Mouse (Mus musculus) midbrain, embryonic 11.5 days (tissue): ENCODE results near the gene Sp8. TPM values are rescaled to one million over a fixed set of nuclear protein-coding genes. Genes with fewer than 3 reads are reported as not detected.
A peak's percentile ranks its signal among the peaks of the same experiment; 100 is the strongest.

Source experiments
- ATAC-seq: fragments of 200-750 bp; cut with Nextera tagmentation; 2 replicates; pipeline ENCODE4 v1.8.0; 2017; ENCODE audit warnings: moderate TSS enrichment, moderate library complexity; ENCODE audit not compliant: low FRiP score
- DNase-seq: peaks from one replicate; pipeline ENCODE4 v3.0.0; 2015; ENCODE audit warnings: low spot score; ENCODE audit errors: missing footprints
- H3K27ac ChIP-seq: fragments of 300-500 bp; sonication (generic); 2 replicates; pipeline ENCODE4 v1.5.1; 2014; ENCODE audit warnings: low read depth, low read length
- H3K27me3 ChIP-seq: fragments of 300-500 bp; sonication (generic); 2 replicates; pipeline ENCODE4 v1.6.1; 2014; ENCODE audit warnings: mild to moderate bottlenecking, low read length, moderate library complexity, mixed read lengths; ENCODE audit not compliant: control insufficient read depth, insufficient read depth
- H3K36me3 ChIP-seq: fragments of 300-500 bp; sonication (generic); 2 replicates; pipeline ENCODE4 v1.6.1; 2014; ENCODE audit warnings: mild to moderate bottlenecking, low read length, moderate library complexity, mixed read lengths; ENCODE audit not compliant: control insufficient read depth, insufficient read depth
- H3K4me1 ChIP-seq: fragments of 300-500 bp; sonication (generic); 2 replicates; pipeline ENCODE4 v1.6.1; 2014; ENCODE audit warnings: low read length; ENCODE audit not compliant: control insufficient read depth, insufficient read depth
- H3K4me2 ChIP-seq: fragments of 300-500 bp; sonication (generic); 2 replicates; pipeline ENCODE4 v1.6.1; 2014; ENCODE audit warnings: mild to moderate bottlenecking, moderate library complexity
- H3K4me3 ChIP-seq: fragments of 300-500 bp; sonication (generic); 2 replicates; pipeline ENCODE4 v1.5.1; 2014; ENCODE audit warnings: low read depth, low read length
- H3K9ac ChIP-seq: fragments of 300-500 bp; sonication (generic); 2 replicates; pipeline ENCODE4 v1.6.1; 2014; ENCODE audit warnings: low read length
- H3K9me3 ChIP-seq: fragments of 300-500 bp; sonication (generic); 2 replicates; pipeline ENCODE4 v1.6.1; 2016; ENCODE audit warnings: low read length; ENCODE audit not compliant: control insufficient read depth
- WGBS: fragments of 180-500 bp; shearing (Covaris S2); extraction: QIAGEN DNeasy Blood & Tissue Kit; methylation state at CpG from one replicate; pipeline ENCODE4 v1.1.7; 2014; 5-methylcytosine and 5-hydroxymethylcytosine counted together
- polyA plus RNA-seq: library from polyadenylated mRNA; unstranded; fragments of >200 nt; fragmentation: Nextera tagmentation; extraction: Ambion mirVana; gene quantifications from 2 replicates; pipeline ENCODE4 v1.2.1, GENCODE M21; 2014

Sp8 gene
- polyA plus RNA-seq, 1 experiment from 2014 or later = 8.7 TPM

DNA sequence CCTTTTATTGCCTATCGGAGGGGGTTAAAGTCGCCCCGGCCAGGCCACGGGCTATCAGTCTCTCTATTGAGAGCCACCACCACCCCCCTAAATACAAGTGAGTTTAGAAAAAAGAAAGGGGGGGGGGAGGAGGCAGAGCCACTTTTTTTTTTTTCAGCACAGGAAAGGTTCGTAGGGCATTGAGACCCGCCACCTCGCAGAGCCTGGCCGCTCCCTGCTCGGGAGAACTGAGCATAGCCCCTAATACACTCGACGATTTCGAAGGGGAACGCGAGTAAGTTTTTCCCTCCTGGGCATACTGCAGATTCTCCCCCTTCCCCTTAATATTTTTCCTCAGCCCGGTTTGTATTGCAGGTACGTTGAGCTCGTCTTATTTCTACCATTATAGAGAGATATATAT, 1.3 kb downstream of the Sp8 start:
- H3K4me1 ChIP-seq = peaks cover 22% of the 10 kb centered on the region
- ATAC-seq = peak; percentile 17; the same call in 1 of the 2 replicates
- DNase-seq = no peak

GRCm38 (mm10) chr12:118847861-118848495, 1.8 kb downstream of the Sp8 start:
- DNase-seq (peak; percentile 97), ATAC-seq (peak; percentile 25)
- Histone ChIP-seq H3K4me3 (peak overlapping the region; percentile 50), H3K36me3 (no peaks in the 10 kb centered on the region), H3K4me1 (peaks cover 17% of the 10 kb centered on the region), H3K9ac (peak overlapping the region; percentile 63), H3K27ac (peak overlapping the region; percentile 44), H3K9me3 (no peaks in the 10 kb centered on the region), H3K27me3 (peaks cover 78% of the 10 kb centered on the region), H3K4me2 (peak overlapping the region; percentile 70)
- under 1% methylated on average over 23 of the region's 23 CpGs for WGBS

More for the DNA sequence above, 1.3 kb downstream of the Sp8 start:
- 0% methylated on average over 17 of the region's 17 CpGs for WGBS
- H3K9me3 ChIP-seq = no peaks in the 10 kb centered on the region
- peak overlapping the region; percentile 63 for H3K9ac ChIP-seq
- H3K4me3 ChIP-seq = peak overlapping the region; percentile 50
- H3K27ac ChIP-seq = peak overlapping the region; percentile 44; the same call in 1 of the 2 replicates
- H3K4me2 ChIP-seq = peak overlapping the region; percentile 70
- H3K27me3 ChIP-seq = peaks cover 81% of the 10 kb centered on the region
- no peaks in the 10 kb centered on the region for H3K36me3 ChIP-seq

DNA sequence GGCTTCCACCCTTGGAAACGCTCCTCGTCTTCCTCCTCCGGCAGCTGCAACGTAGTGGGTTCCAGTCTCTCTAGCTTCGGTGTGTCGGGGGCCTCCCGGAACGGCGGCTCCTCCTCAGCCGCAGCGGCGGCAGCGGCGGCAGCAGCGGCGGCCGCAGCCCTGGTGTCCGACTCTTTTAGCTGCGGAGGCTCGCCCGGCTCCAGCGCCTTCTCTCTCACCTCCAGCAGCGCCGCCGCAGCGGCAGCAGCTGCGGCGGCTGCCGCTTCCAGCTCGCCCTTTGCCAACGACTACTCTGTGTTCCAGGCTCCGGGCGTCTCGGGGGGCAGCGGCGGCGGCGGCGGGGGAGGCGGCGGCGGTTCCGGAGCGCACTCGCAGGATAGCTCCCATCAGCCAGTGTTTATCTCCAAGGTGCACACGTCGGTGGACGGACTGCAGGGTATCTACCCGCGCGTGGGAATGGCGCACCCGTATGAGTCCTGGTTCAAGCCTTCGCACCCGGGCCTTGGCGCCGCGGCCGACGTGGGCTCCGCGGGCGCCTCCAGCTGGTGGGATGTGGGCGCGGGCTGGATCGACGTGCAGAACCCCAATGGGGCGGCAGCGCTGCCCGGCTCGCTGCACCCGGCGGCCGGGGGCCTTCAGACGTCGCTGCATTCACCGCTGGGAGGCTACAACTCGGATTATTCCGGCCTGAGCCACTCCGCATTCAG, 2.5 kb downstream of the Sp8 start:
- Histone ChIP-seq H3K4me3 (peak overlapping the region; percentile 50), H3K4me1 (peaks cover 16% of the 10 kb centered on the region), H3K9me3 (no peaks in the 10 kb centered on the region), H3K36me3 (no peaks in the 10 kb centered on the region), H3K27me3 (peaks cover 80% of the 10 kb centered on the region), H3K4me2 (peak overlapping the region; percentile 70), H3K27ac (peak overlapping the region; percentile 32), H3K9ac (peak overlapping the region; percentile 63)
- DNase-seq = peak; percentile 97
- 1% methylated on average over 62 of the region's 80 CpGs for WGBS
- peak; percentile 49 for ATAC-seq

GRCm38 (mm10) chr12:118849203-118849861, 3.2 kb downstream of the Sp8 start:
- WGBS = under 1% methylated on average over 78 of the region's 78 CpGs
- Histone ChIP-seq H3K27me3 (peaks cover 76% of the 10 kb centered on the region), H3K4me3 (peak overlapping the region; percentile 50), H3K4me2 (peak overlapping the region; percentile 70), H3K27ac (no peak overlapping the region), H3K36me3 (no peaks in the 10 kb centered on the region), H3K9ac (peak overlapping the region; percentile 63), H3K4me1 (peaks cover 18% of the 10 kb centered on the region), H3K9me3 (no peaks in the 10 kb centered on the region)
- DNase-seq (peak; percentile 97), ATAC-seq (peak; percentile 25)

- Histone ChIP-seq H3K9me3 (no peaks in the 10 kb centered on the region), H3K27ac (peak overlapping the region; percentile 14; the same call in 1 of the 2 replicates), H3K36me3 (no peaks in the 10 kb centered on the region), H3K27me3 (peaks cover 69% of the 10 kb centered on the region), H3K9ac (peak overlapping the region; percentile 63), H3K4me2 (peak overlapping the region; percentile 70), H3K4me3 (peak overlapping the region; percentile 50), H3K4me1 (peaks cover 21% of the 10 kb centered on the region)
- DNase-seq (peak; percentile 98), ATAC-seq (0 out of 2 replicates have a peak, but pooled peaks have one; percentile 8)
- under 1% methylated on average over 11 of the region's 11 CpGs for WGBS
These were observed 3.9 kb downstream of the Sp8 start for GRCm38 (mm10) chr12:118849996-118850395.

- peaks cover 60% of the 10 kb centered on the region for H3K27me3 ChIP-seq
- peak overlapping the region; percentile 70 for H3K4me2 ChIP-seq
- no peak overlapping the region for H3K27ac ChIP-seq
- DNase-seq = peak; percentile 90
- no peaks in the 10 kb centered on the region for H3K9me3 ChIP-seq
- H3K36me3 ChIP-seq = no peaks in the 10 kb centered on the region
- ATAC-seq = no peak
- peak overlapping the region; percentile 50; the same call in 1 of the 2 replicates for H3K4me3 ChIP-seq
- 15% methylated on average over 12 of the region's 12 CpGs for WGBS
- no peak overlapping the region for H3K9ac ChIP-seq
- peaks cover 25% of the 10 kb centered on the region for H3K4me1 ChIP-seq
These were observed 4.8 kb downstream of the Sp8 start for GRCm38 (mm10) chr12:118850851-118851410.

DNA sequence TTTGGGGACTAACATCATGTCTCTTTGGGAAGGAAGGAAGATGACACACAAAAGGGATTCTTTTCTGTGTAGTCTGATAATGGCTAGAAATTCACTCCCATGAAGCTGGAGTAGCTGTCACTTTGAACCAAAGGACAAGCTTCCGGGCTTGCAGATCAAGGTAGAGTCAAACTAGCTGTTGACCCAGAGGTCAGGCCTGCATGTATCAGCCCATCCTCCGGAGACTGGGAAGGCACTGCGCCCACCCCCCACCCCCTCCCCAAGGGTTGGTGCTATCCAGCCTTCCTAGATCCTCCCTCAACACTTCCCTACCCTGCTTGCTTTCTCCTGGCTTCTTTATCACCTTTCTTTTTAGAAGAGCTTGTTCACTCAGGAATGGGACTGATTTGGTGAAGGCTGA, 7.2 kb downstream of the Sp8 start:
- no peak overlapping the region for H3K27ac ChIP-seq
- H3K4me3 ChIP-seq = peak overlapping the region; percentile 15
- H3K36me3 ChIP-seq = no peaks in the 10 kb centered on the region
- no peak overlapping the region for H3K9ac ChIP-seq
- 0% methylated on average over 3 of the region's 3 CpGs for WGBS
- peaks cover 37% of the 10 kb centered on the region for H3K27me3 ChIP-seq
- ATAC-seq (no peak), DNase-seq (no peak)
- peak overlapping the region; percentile 23 for H3K4me2 ChIP-seq
- H3K9me3 ChIP-seq = no peaks in the 10 kb centered on the region
- peaks cover 21% of the 10 kb centered on the region for H3K4me1 ChIP-seq

- peak; percentile 94 for DNase-seq
- Histone ChIP-seq H3K9ac (peak overlapping the region; percentile 68), H3K27ac (peak overlapping the region; percentile 72; the same call in 1 of the 2 replicates), H3K27me3 (peaks cover 28% of the 10 kb centered on the region), H3K4me2 (peak overlapping the region; percentile 64), H3K4me3 (peak overlapping the region; percentile 43), H3K36me3 (no peaks in the 10 kb centered on the region), H3K9me3 (no peaks in the 10 kb centered on the region), H3K4me1 (peaks cover 16% of the 10 kb centered on the region)
- no peak for ATAC-seq
- 2% methylated on average over 10 of the region's 10 CpGs for WGBS
These were observed 8.3 kb downstream of the Sp8 start for GRCm38 (mm10) chr12:118854401-118854800.
